Mouse (Mus musculus): ENCODE measurements around the gene Fndc3b.

GRCm38 (mm10) chr3:27371276-27371621, 339.9 kb downstream of the Fndc3b start, which contains the start of gene Ghsr:
- TF ChIP-seq CTCF (IDR thresholded peaks at IDR 0.05; ENCODE audit: low read depth) (no peak), EP300 (IDR thresholded peaks at IDR 0.05; ENCODE audit: low read depth) (no peak)

Data from liver, embryonic 14.5 days (tissue).